Mouse (Mus musculus): ENCODE results near the gene Mob2.

The Mob2 gene

GRCm38 (mm10) chr7:142060931-142061565, at the start of gene Mob2:
Gene Mob2, minus strand, starts transcription at chr7:142061065.
- peak; percentile 84 to 87 for DNase-seq (ENCODE audit: low spot score in 2 of 2)

- DNase-seq (ENCODE audit: low spot score in 2 of 2), result no peak
Observed at GRCm38 (mm10) chr7:142104747-142105146, 43.9 kb upstream of the Mob2 start.

DNA sequence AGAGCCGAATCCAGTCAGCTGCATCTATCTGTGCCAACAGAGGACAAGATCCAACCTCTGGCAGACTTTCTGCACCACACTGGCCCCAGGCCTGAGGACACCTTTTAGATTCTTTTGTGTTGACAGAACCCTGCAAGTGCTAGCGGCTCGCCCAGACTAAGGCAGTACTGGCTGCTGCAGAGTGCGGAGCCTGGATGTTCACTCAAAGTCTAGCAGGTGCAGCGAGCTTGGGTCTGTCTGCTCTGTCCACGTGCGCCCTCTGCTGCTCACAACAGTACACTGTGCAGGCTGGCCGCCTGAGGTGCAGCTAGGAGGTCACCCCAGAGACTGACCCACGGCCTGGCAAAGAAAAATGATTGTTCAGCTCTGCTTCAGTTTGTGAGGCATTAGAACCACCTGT, 36.9 kb upstream of the Mob2 start:
- peak; percentile 60 to 62 for DNase-seq (ENCODE audit: low spot score in 2 of 2)

GRCm38 (mm10) chr7:142096701-142097100, 35.8 kb upstream of the Mob2 start:
- DNase-seq (ENCODE audit: low spot score in 2 of 2), result no peak

DNA sequence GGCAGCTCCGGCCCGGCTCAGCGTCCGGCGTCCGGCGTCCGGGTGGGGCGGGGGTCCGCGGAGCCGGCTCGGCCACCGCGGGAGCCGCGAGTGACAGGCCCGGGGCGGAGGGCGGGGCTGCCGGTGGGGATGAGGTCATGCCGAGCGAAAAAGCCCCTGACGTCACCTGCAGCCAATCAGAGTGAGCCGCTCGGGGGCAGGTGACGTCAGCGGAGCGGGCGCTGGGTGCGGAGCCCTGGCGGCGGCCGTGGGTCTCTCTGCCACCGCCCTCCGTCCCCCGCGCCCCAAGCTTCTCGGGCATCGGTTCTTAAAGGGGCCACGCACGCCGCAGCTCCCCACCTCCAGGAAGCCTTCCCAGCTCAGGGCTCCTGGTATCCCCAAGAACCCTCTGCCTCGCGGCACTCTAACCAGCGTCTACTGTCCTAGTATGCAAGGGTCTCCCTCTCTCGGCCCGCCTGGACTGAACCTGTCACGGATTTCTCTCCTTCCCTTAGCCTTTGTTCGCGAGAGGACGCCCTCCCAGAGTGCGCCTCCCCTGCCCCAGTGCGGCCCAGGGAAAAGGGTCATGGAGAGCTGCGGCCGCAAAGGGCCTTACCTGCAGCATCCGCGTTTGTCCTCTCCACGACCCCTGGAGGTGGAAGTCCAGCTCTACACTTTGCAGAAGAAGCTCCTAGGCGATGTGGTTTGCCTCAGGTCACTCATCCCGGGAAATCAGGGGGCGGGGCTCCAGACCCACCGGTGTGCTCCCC, 34.5 kb upstream of the Mob2 start, which contains the start of gene Dusp8:
Gene Dusp8, minus strand, starts transcription at position 661 of the 749 bp plus-strand sequence.
- DNase-seq (ENCODE audit: low spot score in 2 of 2), result peak; percentile 71 to 81

GRCm38 (mm10) chr7:142094301-142095143, 33.7 kb upstream of the Mob2 start:
- DNase-seq (ENCODE audit: low spot score in 2 of 2), result no peak

DNA sequence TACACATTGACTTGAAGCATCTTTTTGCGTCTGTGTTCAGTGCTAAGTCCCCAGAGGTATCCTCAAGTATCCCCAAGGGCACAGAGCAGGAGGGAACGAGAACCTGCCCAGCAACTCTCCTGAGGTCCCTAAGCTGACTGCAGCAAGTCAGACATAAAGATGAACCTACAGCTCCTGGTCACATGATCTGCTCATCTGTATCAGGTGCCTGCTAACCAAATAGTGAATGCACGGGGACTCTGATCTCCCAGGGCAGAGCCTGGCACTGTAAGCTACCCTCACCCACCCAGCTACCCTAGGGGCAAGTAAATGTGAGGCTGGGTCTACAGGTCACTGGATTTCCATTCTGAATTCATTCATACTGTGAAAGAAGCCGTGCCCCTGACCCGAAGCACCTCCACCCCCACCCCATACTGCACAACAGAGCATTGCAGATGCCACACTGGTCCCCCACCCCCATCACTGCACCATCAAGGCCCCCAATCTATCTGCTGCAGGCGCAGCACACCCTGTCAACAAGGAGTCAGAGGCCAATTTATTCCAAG, 32.9 kb upstream of the Mob2 start:
- no peak for DNase-seq (ENCODE audit: low spot score in 2 of 2)

- no peak for DNase-seq (ENCODE audit: low spot score in 2 of 2)
Observed at GRCm38 (mm10) chr7:142092991-142093390, 32.1 kb upstream of the Mob2 start.

DNA sequence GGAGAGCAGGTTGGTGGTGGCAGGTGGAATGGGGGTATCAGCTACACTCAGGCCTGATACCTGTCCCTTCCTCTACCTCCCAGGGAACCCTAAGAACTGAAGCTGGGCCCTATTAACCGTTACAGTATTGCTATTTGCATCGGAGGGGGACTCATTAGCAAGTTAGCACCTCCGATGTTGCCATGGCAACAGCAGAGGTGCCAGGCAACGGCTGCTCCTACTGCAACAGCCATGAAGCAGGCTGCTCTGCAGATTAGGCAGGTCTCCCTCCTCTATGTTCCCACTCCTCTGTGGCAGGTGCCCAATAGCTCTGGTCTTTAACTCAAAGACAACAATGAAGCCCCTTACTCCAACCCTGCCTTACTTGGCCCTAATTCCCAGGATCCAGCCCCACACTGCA, 31.0 kb upstream of the Mob2 start:
- no peak for DNase-seq (ENCODE audit: low spot score in 2 of 2)

- no peak for DNase-seq (ENCODE audit: low spot score in 2 of 2)
Observed at GRCm38 (mm10) chr7:142089648-142090447, 29.0 kb upstream of the Mob2 start.

- DNase-seq (ENCODE audit: low spot score in 2 of 2), result no peak
Observed at GRCm38 (mm10) chr7:142088886-142089285, 28.0 kb upstream of the Mob2 start.

- no peak for DNase-seq (ENCODE audit: low spot score in 2 of 2)
Observed at GRCm38 (mm10) chr7:142087069-142087652, 26.3 kb upstream of the Mob2 start.

- DNase-seq (ENCODE audit: low spot score in 2 of 2), result no peak
Observed at GRCm38 (mm10) chr7:142086159-142086905, 25.5 kb upstream of the Mob2 start.

DNA sequence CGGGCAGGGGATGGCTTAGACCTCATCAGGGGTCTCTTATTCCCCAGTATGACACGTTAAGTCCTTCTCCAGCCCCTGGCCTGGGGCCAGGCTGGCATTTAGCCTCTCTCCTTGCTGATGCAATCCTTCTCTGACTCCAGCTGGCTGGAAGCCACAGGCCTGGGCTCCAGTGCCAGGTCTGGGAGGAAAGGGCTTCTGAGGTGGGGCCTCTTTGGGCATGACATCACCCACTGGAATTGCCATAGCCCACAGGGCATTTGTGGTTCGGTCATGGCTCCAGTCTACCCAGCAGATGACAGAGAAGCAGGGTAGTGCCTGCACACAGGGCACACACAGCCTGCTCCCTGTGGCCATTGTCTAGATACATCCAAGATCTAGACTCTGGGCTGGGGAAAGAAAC, 24.0 kb upstream of the Mob2 start:
- DNase-seq (ENCODE audit: low spot score in 2 of 2), result peak in 1 of 2 experiments; percentile 48

DNA sequence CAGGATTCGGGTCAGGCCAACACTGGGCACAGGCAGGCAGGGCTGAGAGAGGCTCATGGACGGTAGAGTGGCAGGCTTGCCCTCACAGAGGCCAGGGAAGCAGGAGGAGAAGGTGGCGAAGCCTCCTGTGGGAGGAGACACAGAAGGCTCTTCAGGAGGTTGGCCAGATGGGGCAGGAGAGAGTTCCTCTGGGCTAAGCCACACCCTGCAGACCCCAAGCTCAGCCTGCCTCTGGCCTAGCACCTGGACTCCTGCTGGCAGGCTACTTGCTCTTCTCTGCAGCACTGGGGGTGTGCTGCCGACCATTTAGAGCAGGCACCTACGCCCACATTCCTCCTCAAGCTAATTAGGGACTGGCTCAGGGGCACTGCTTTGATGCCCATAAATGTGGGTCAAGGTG, 23.5 kb upstream of the Mob2 start:
- DNase-seq (ENCODE audit: low spot score in 2 of 2), result no peak

DNA sequence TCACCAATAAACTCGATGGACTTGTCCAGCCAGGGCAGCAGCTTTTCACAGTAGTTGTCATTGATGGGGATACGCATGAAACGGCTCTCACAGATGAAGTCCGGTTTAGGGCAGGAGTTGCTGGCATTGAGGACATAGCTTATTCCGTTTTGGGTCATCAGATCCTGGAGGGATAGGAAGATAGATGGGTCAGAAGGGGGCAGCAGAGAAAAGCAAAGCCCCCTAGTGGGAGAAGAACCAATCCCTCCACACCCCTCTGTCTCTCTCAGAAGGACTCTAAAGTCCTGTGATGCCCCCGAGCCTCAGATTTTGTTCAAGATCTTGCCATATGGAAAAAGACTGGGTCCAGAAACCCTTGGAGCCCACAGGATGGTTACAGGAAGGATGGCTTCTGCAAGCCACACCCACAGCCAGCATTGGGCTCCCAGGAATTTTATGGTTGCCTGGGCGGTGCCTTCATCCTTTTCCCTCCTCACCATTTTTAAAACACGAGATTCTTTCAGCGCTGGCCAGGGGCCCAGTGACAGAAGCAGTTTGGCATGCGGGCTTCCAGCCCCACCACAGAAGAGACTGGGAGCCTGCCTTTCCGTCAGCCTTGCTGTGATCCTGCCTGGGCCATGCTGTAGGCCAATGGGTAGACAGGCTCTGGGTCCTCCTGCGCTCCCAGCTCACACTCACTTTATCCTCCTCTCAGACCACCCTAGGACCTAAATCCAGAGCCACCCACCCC, 22.9 kb upstream of the Mob2 start:
- DNase-seq (ENCODE audit: low spot score in 2 of 2), result peak in 1 of 2 experiments; percentile 76

DNA sequence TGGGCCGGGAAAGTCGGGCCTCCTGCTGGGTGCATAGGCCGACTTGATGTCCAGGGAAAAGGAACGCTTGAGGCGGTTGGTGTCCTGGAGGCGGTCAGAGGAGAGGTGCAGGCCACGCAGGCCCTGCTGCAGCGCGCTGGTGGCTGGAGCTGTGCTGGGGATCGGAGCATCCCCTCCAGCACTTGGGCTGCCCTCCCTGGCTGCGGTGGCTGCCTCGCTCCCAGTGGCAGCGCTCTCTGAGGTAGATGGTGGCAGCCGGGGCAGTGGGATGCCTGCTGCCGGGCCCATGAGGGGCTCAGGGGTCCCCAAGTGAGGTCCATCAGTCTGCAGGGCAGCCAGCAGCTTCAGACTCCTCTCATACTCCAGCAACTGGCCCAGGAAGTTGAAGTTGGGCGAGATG, 21.7 kb upstream of the Mob2 start:
- no peak for DNase-seq (ENCODE audit: low spot score in 2 of 2)

GRCm38 (mm10) chr7:142082179-142082578, 21.3 kb upstream of the Mob2 start:
- no peak for DNase-seq (ENCODE audit: low spot score in 2 of 2)

GRCm38 (mm10) chr7:142081736-142082135, 20.9 kb upstream of the Mob2 start:
- DNase-seq (ENCODE audit: low spot score in 2 of 2), result no peak

All from urinary bladder, adult 18-20 months (tissue).